Mouse (Mus musculus): ENCODE results near the gene Mrpl20. TPM values are rescaled to one million over a fixed set of nuclear protein-coding genes. Genes with fewer than 3 reads are reported as not detected.

Mrpl20 gene
- polyA plus RNA-seq, 1 experiment from 2014 or later: 275 TPM

GRCm38 (mm10) chr4:155841651-155842270 lies 39.1 kb downstream of the Mrpl20 start:
- Histone ChIP-seq H3K27me3 (ENCODE audit: control insufficient read depth, insufficient read depth, low read length) (peaks cover 4% of the 10 kb centered on the region; the same call in 1 of the 2 replicates), H3K9me3 (ENCODE audit: control insufficient read depth, low read length) (no peaks in the 10 kb centered on the region), H3K9ac (replicated peaks; ENCODE audit: low read depth, low read length) (no peak overlapping the region), H3K4me2 (ENCODE audit: low read depth, low read length) (peak overlapping the region; percentile 53; the same call in 1 of the 2 replicates), H3K27ac (ENCODE audit: low read depth, low read length) (no peak overlapping the region), H3K4me3 (ENCODE audit: low read depth, low read length) (peak overlapping the region; percentile 26; the same call in 1 of the 2 replicates), H3K36me3 (ENCODE audit: control insufficient read depth, insufficient read depth, low read length) (peaks cover 4% of the 10 kb centered on the region; the same call in 1 of the 2 replicates), H3K4me1 (ENCODE audit: control insufficient read depth, insufficient read depth, low read length) (peaks cover 9% of the 10 kb centered on the region)
- WGBS: 30% methylated on average over 38 of the region's 38 CpGs
- ATAC-seq (ENCODE audit: low read depth): no peak

- no peak overlapping the region for H3K4me3 ChIP-seq (ENCODE audit: low read depth, low read length)
- H3K36me3 ChIP-seq (ENCODE audit: control insufficient read depth, insufficient read depth, low read length): peaks cover 4% of the 10 kb centered on the region; the same call in 1 of the 2 replicates
- H3K4me2 ChIP-seq (ENCODE audit: low read depth, low read length): no peak overlapping the region
- peaks cover 16% of the 10 kb centered on the region for H3K4me1 ChIP-seq (ENCODE audit: control insufficient read depth, insufficient read depth, low read length)
- peaks cover 4% of the 10 kb centered on the region; the same call in 1 of the 2 replicates for H3K27me3 ChIP-seq (ENCODE audit: control insufficient read depth, insufficient read depth, low read length)
- H3K27ac ChIP-seq (ENCODE audit: low read depth, low read length): no peak overlapping the region
- H3K9ac ChIP-seq (replicated peaks; ENCODE audit: low read depth, low read length): no peak overlapping the region
- ATAC-seq (ENCODE audit: low read depth): no peak
- no peaks in the 10 kb centered on the region for H3K9me3 ChIP-seq (ENCODE audit: control insufficient read depth, low read length)
- WGBS: 90% methylated on average over 5 of the region's 5 CpGs
These were observed 40.6 kb downstream of the Mrpl20 start for GRCm38 (mm10) chr4:155843231-155843630.

DNA sequence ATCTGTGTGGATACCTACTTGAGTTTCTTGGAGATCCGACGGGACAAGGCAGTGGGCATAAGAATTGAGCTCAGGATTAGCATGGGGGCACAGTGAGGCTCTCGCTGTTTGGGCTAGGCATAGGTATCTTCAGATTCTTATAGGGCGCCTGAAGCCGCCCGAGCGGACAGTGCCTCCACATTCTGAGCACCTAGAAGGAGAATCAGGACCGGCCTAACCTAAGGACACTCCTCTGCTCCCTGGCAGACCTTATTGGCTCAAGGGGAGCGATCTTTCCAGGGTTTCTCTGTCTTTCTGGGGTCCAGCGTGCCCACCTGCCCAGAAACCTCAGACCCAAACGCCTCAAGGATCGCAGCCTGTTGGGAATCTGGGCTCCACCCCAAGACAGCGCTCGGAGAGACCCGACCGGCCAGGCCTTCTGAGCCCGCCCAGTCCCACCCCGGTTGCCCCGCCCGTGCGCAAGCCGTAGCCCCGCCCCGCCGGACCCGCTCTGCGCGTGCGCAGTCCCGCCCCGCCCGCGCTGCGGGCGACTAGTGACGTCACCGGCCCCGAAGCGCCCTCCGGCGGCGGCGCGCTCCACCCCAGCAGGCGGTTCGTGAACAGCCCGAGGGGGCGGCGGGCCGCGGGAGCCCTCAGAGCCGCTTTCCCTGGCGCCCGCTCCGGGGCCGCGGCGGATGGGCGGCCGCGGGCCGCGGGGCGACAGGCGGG lies 44.3 kb downstream of the Mrpl20 start, which contains the start of gene Dvl1:
TSS of gene Dvl1 (plus strand) at position 532 of the 708 bp plus-strand sequence.
- Histone ChIP-seq H3K27ac (ENCODE audit: low read depth, low read length) (peak within 1 kb of the TSS; percentile 81), H3K9ac (replicated peaks; ENCODE audit: low read depth, low read length) (peak within 1 kb of the TSS; percentile 88), H3K27me3 (ENCODE audit: control insufficient read depth, insufficient read depth, low read length) (no peaks in the 10 kb centered on the region), H3K4me3 (ENCODE audit: low read depth, low read length) (peak within 1 kb of the TSS; percentile 88), H3K4me1 (ENCODE audit: control insufficient read depth, insufficient read depth, low read length) (peaks cover 32% of the 10 kb centered on the region), H3K9me3 (ENCODE audit: control insufficient read depth, low read length) (no peaks in the 10 kb centered on the region), H3K36me3 (ENCODE audit: control insufficient read depth, insufficient read depth, low read length) (peaks cover 4% of the 10 kb centered on the region; the same call in 1 of the 2 replicates), H3K4me2 (ENCODE audit: low read depth, low read length) (peak within 1 kb of the TSS; percentile 89)
- WGBS: 6% methylated on average over 47 of the region's 65 CpGs
- peak; percentile 89 for ATAC-seq (ENCODE audit: low read depth)

DNA sequence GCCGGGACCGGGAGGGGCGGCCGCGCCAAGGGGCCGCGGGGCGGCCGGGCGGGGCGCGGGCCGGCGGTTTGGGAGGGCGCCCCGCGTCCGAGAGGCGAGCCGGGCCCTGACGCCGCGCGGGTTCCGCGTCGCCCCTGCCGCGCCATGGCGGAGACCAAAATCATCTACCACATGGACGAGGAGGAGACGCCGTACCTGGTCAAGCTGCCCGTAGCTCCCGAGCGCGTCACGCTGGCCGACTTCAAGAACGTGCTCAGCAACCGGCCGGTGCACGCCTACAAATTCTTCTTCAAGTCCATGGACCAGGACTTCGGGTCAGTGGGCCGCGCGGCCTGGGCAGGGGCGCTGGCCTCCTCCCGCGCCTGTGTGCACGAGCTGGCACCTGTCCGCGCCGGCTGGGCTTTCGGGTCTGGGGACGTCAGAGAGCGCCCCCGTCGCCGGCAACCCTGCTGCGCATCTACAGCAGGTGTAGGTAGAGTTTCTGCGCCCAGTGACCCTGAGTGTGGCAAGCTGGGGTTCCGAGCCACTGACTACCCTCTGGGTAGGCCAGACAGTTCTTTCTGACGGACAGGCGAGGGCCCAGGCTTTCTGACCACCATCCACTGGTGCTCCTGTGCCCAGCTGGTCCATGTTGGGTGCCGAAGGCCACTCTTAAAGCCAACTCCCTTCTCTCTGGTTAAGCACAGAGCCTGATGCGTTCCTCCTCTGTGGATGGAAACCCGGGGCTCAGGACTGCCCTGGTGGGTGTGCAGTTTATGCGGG lies 45.1 kb downstream of the Mrpl20 start:
- H3K9me3 ChIP-seq (ENCODE audit: control insufficient read depth, low read length): no peaks in the 10 kb centered on the region
- H3K4me1 ChIP-seq (ENCODE audit: control insufficient read depth, insufficient read depth, low read length): peaks cover 32% of the 10 kb centered on the region
- peaks cover under 1% of the 10 kb centered on the region; the same call in 1 of the 2 replicates for H3K36me3 ChIP-seq (ENCODE audit: control insufficient read depth, insufficient read depth, low read length)
- peak overlapping the region; percentile 88 for H3K4me3 ChIP-seq (ENCODE audit: low read depth, low read length)
- WGBS: 2% methylated on average over 54 of the region's 69 CpGs
- peak overlapping the region; percentile 81 for H3K27ac ChIP-seq (ENCODE audit: low read depth, low read length)
- peak overlapping the region; percentile 89 for H3K4me2 ChIP-seq (ENCODE audit: low read depth, low read length)
- H3K27me3 ChIP-seq (ENCODE audit: control insufficient read depth, insufficient read depth, low read length): no peaks in the 10 kb centered on the region
- peak; percentile 55 for ATAC-seq (ENCODE audit: low read depth)
- peak overlapping the region; percentile 88 for H3K9ac ChIP-seq (replicated peaks; ENCODE audit: low read depth, low read length)

- peak overlapping the region; percentile 88 for H3K9ac ChIP-seq (replicated peaks; ENCODE audit: low read depth, low read length)
- WGBS: 67% methylated on average over 7 of the region's 7 CpGs
- H3K27me3 ChIP-seq (ENCODE audit: control insufficient read depth, insufficient read depth, low read length): no peaks in the 10 kb centered on the region
- H3K4me2 ChIP-seq (ENCODE audit: low read depth, low read length): peak overlapping the region; percentile 89
- no peak overlapping the region for H3K27ac ChIP-seq (ENCODE audit: low read depth, low read length)
- peaks cover 32% of the 10 kb centered on the region for H3K4me1 ChIP-seq (ENCODE audit: control insufficient read depth, insufficient read depth, low read length)
- H3K36me3 ChIP-seq (ENCODE audit: control insufficient read depth, insufficient read depth, low read length): no peaks in the 10 kb centered on the region
- peak overlapping the region; percentile 88 for H3K4me3 ChIP-seq (ENCODE audit: low read depth, low read length)
- H3K9me3 ChIP-seq (ENCODE audit: control insufficient read depth, low read length): no peaks in the 10 kb centered on the region
- no peak for ATAC-seq (ENCODE audit: low read depth)
These were observed 45.9 kb downstream of the Mrpl20 start for GRCm38 (mm10) chr4:155848434-155849095.

DNA sequence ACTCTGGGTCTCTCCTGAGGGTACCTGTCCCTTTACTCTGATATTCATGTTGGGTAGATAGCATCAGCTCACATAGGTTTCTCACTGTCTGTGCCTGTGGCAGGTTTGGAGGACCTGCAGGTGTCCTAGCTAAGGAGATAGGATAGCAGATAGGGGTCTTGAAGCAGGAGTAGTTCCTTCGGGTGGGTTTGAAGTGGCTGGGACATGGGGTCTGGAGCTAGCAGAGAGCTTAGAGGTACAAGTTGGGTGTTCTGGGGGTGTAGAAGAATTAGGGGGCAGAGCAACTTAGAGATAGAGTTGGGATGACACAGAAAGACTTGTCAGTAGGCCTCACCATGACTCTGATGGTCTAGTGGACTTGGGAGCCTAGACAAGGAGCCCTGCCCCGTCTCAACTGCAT lies 46.7 kb downstream of the Mrpl20 start:
- Histone ChIP-seq H3K4me1 (ENCODE audit: control insufficient read depth, insufficient read depth, low read length) (peaks cover 32% of the 10 kb centered on the region), H3K9me3 (ENCODE audit: control insufficient read depth, low read length) (no peaks in the 10 kb centered on the region), H3K27ac (ENCODE audit: low read depth, low read length) (no peak overlapping the region), H3K4me2 (ENCODE audit: low read depth, low read length) (peak overlapping the region; percentile 89), H3K36me3 (ENCODE audit: control insufficient read depth, insufficient read depth, low read length) (peaks cover under 1% of the 10 kb centered on the region; the same call in 1 of the 2 replicates), H3K9ac (replicated peaks; ENCODE audit: low read depth, low read length) (no peak overlapping the region), H3K4me3 (ENCODE audit: low read depth, low read length) (no peak overlapping the region), H3K27me3 (ENCODE audit: control insufficient read depth, insufficient read depth, low read length) (no peaks in the 10 kb centered on the region)
- no peak for ATAC-seq (ENCODE audit: low read depth)
- 94% methylated on average over 2 of the region's 2 CpGs for WGBS

DNA sequence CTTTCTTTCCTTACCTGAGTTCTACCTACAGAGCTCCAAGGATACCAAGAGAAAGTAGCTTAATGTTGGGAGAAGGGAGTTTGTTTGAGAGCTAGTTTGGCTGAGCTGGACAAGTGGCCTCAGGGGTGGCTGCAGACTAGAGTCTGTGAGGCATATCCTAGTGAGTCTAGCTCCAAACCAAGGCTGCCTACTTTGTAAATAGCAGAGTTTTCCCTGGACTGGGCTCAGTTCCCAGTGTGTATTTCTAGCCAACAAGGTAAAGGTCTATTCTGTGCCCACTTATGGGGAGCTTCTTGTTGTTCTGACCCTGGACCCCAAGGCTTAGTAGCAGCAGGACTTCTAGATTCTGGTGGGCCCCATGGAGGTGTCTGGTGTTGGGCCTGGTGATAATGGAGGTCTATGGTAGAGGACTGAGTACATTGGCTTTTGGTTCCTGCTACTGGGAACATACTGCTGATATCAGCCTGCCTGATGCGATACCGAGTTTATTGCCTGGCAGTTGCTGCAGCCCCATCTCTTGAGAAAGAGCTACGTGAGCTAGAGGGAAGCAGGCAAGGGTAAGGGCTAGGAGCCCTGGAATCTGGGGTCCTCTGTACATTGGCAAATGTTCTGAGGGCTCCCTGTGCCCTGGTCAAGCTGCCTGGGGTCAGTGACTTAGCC lies 47.2 kb downstream of the Mrpl20 start:
- H3K9me3 ChIP-seq (ENCODE audit: control insufficient read depth, low read length): no peaks in the 10 kb centered on the region
- H3K4me3 ChIP-seq (ENCODE audit: low read depth, low read length): no peak overlapping the region
- H3K9ac ChIP-seq (replicated peaks; ENCODE audit: low read depth, low read length): no peak overlapping the region
- no peak overlapping the region for H3K27ac ChIP-seq (ENCODE audit: low read depth, low read length)
- H3K4me1 ChIP-seq (ENCODE audit: control insufficient read depth, insufficient read depth, low read length): peaks cover 32% of the 10 kb centered on the region
- H3K27me3 ChIP-seq (ENCODE audit: control insufficient read depth, insufficient read depth, low read length): no peaks in the 10 kb centered on the region
- H3K36me3 ChIP-seq (ENCODE audit: control insufficient read depth, insufficient read depth, low read length): peaks cover 6% of the 10 kb centered on the region
- H3K4me2 ChIP-seq (ENCODE audit: low read depth, low read length): no peak overlapping the region
- no peak for ATAC-seq (ENCODE audit: low read depth)
- WGBS: 90% methylated on average over 3 of the region's 3 CpGs

DNA sequence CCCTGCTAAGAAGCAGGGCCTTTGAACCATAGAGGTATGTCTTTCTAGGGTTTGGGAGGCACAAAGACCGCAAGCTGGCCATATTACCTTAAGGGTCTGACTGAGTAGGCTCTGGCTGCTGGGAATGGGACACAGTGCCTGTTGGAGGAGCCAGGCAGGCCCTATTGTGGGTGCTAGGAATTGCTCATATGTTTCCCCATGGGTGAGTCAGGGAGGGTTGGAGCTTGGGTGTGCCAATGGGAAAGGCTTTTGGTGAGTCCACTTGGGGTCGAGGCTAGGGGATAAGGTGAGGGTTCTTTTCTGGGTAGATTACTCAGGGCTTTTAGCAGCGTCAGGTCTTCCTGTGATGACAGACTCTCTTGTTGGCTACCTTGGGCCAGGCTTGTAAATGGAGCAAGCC lies 48.7 kb downstream of the Mrpl20 start:
- no peak overlapping the region for H3K4me3 ChIP-seq (ENCODE audit: low read depth, low read length)
- peaks cover 19% of the 10 kb centered on the region for H3K36me3 ChIP-seq (ENCODE audit: control insufficient read depth, insufficient read depth, low read length)
- H3K9ac ChIP-seq (replicated peaks; ENCODE audit: low read depth, low read length): no peak overlapping the region
- 91% methylated on average over 3 of the region's 3 CpGs for WGBS
- no peak overlapping the region for H3K27ac ChIP-seq (ENCODE audit: low read depth, low read length)
- no peak overlapping the region for H3K4me2 ChIP-seq (ENCODE audit: low read depth, low read length)
- H3K9me3 ChIP-seq (ENCODE audit: control insufficient read depth, low read length): no peaks in the 10 kb centered on the region
- H3K4me1 ChIP-seq (ENCODE audit: control insufficient read depth, insufficient read depth, low read length): peaks cover 31% of the 10 kb centered on the region
- ATAC-seq (ENCODE audit: low read depth): no peak
- no peaks in the 10 kb centered on the region for H3K27me3 ChIP-seq (ENCODE audit: control insufficient read depth, insufficient read depth, low read length)

Data from neural tube, embryonic 14.5 days (tissue).